Mouse (Mus musculus): ENCODE measurements around the gene Gfer.
"Not testable (repeated sequence)": the region's sequence is repeated elsewhere in the genome, so short reads cannot be mapped to it uniquely, and the experiment has no call there.

Gene Gfer

GRCm38 (mm10) chr17:24687146-24687595 is 8.8 kb downstream of the Gfer start:
- DNase-seq (ENCODE audit: low spot score in 2 of 2): no peak

- no peak for DNase-seq (ENCODE audit: low spot score in 2 of 2)
These were observed 9.4 kb downstream of the Gfer start for GRCm38 (mm10) chr17:24686514-24686913.

- no peak for DNase-seq (ENCODE audit: low spot score in 2 of 2)
These were observed 18.4 kb downstream of the Gfer start for GRCm38 (mm10) chr17:24677500-24678080.

GRCm38 (mm10) chr17:24676877-24677276 is 19.1 kb downstream of the Gfer start:
- no peak for DNase-seq (ENCODE audit: low spot score in 2 of 2)

GRCm38 (mm10) chr17:24676187-24676586 is 19.8 kb downstream of the Gfer start:
- DNase-seq (ENCODE audit: low spot score in 2 of 2): peak in 1 of 2 experiments; percentile 46

GRCm38 (mm10) chr17:24674277-24674676 is 21.7 kb downstream of the Gfer start:
- DNase-seq (ENCODE audit: low spot score in 2 of 2): no peak

- no peak for DNase-seq (ENCODE audit: low spot score in 2 of 2)
These were observed 23.8 kb downstream of the Gfer start for GRCm38 (mm10) chr17:24672141-24672540.

- no peak for DNase-seq (ENCODE audit: low spot score in 2 of 2)
These were observed 24.6 kb downstream of the Gfer start for GRCm38 (mm10) chr17:24671346-24671745.

GRCm38 (mm10) chr17:24670246-24670844 is 25.6 kb downstream of the Gfer start:
- no peak for DNase-seq (ENCODE audit: low spot score in 2 of 2)

GRCm38 (mm10) chr17:24669545-24670245 is 26.3 kb downstream of the Gfer start, which contains the start of gene Zfp598:
Zfp598 (plus strand) TSS chr17:24669687.
- DNase-seq (ENCODE audit: low spot score in 2 of 2): peak; percentile 78 to 91

GRCm38 (mm10) chr17:24669214-24669544 is 26.8 kb downstream of the Gfer start:
- not testable (repeated sequence) for DNase-seq (ENCODE audit: low spot score in 2 of 2)

GRCm38 (mm10) chr17:24667416-24667815 is 28.5 kb downstream of the Gfer start:
- DNase-seq (ENCODE audit: low spot score in 2 of 2): peak in 1 of 2 experiments; percentile 48

GRCm38 (mm10) chr17:24667011-24667410 is 28.9 kb downstream of the Gfer start:
- DNase-seq (ENCODE audit: low spot score in 2 of 2): not testable (repeated sequence)

GRCm38 (mm10) chr17:24658017-24658758 is 37.8 kb downstream of the Gfer start, which contains the start of gene Npw:
Npw (minus strand) TSS chr17:24658457.
- no peak for DNase-seq (ENCODE audit: low spot score in 2 of 2)

GRCm38 (mm10) chr17:24654969-24655368 is 41.0 kb downstream of the Gfer start:
- DNase-seq (ENCODE audit: low spot score in 2 of 2): no peak

GRCm38 (mm10) chr17:24653967-24654710 is 41.8 kb downstream of the Gfer start:
- DNase-seq (ENCODE audit: low spot score in 2 of 2): peak in 1 of 2 experiments; percentile 50

- DNase-seq (ENCODE audit: low spot score in 2 of 2): no peak
These were observed 44.1 kb downstream of the Gfer start for GRCm38 (mm10) chr17:24651835-24652234.

GRCm38 (mm10) chr17:24650766-24651165 is 45.2 kb downstream of the Gfer start:
- no peak for DNase-seq (ENCODE audit: low spot score in 2 of 2)

GRCm38 (mm10) chr17:24650070-24650616 is 45.8 kb downstream of the Gfer start, which contains the start of gene Slc9a3r2:
Slc9a3r2 (minus strand) TSS chr17:24650327.
- no peak for DNase-seq (ENCODE audit: low spot score in 2 of 2)

GRCm38 (mm10) chr17:24649581-24650069 is 46.3 kb downstream of the Gfer start:
- no peak for DNase-seq (ENCODE audit: low spot score in 2 of 2)
